Comparison of ENCODE assay signal across 26 mouse cellular contexts in genomic region chr1:71407711-71408110, GRCm38 (mm10). TPM values are rescaled to one million over a fixed set of nuclear protein-coding genes. Genes with fewer than 3 reads are reported as not detected.
DNase-seq lines count a peak whose midpoint lies in the region; ATAC-seq lines count a peak whose summit lies in the region.
"Had no signal": no experiment of that assay in that cellular context is flagged by ENCODE, and none has a peak within 500 bp of the region (broad histone marks: within the 10 kb centered on the region; RNA-seq: fewer than 3 reads in every experiment).

No protein-coding gene starts in this region.

- no peak overlapping the region for H3K4me2 ChIP-seq in forebrain, embryonic 11.5 days (ENCODE audit: low read depth, low read length, severe bottlenecking)
- H3K4me2 ChIP-seq in forebrain, embryonic 12.5 days, result no peak overlapping the region
- no peak overlapping the region for H3K4me2 ChIP-seq in kidney, embryonic 15.5 days
- H3K4me2 ChIP-seq: forebrain, embryonic 15.5 days; heart, embryonic 13.5 days; hindbrain, embryonic 12.5 days; hindbrain, embryonic 15.5 days had no signal

- no peak overlapping the region for H3K9ac ChIP-seq in forebrain, embryonic 11.5 days (ENCODE audit: low read length)
- H3K9ac ChIP-seq in forebrain, embryonic 12.5 days, result no peak overlapping the region
- H3K9ac ChIP-seq in kidney, embryonic 15.5 days, result no peak overlapping the region
- H3K9ac ChIP-seq: forebrain, embryonic 15.5 days; heart, embryonic 13.5 days; hindbrain, embryonic 12.5 days; hindbrain, embryonic 15.5 days had no signal

- no peaks in the 10 kb centered on the region for H3K36me3 ChIP-seq in forebrain, embryonic 11.5 days (ENCODE audit: control insufficient read depth, insufficient read depth, low read length)
- no peaks in the 10 kb centered on the region for H3K36me3 ChIP-seq in forebrain, embryonic 12.5 days (replicated peaks)
- H3K36me3 ChIP-seq in kidney, embryonic 15.5 days, result no peaks in the 10 kb centered on the region
- no peaks in the 10 kb centered on the region for H3K36me3 ChIP-seq in embryonic facial prominence, embryonic 10.5 days (replicated peaks)
- H3K36me3 ChIP-seq: forebrain, embryonic 10.5 days; forebrain, embryonic 15.5 days; heart, embryonic 10.5 days; heart, embryonic 13.5 days; hindbrain, embryonic 12.5 days; hindbrain, embryonic 15.5 days had no signal

- no peaks in the 10 kb centered on the region for H3K27me3 ChIP-seq in forebrain, embryonic 11.5 days (ENCODE audit: control insufficient read depth, insufficient read depth, low read length)
- no peaks in the 10 kb centered on the region for H3K27me3 ChIP-seq in forebrain, embryonic 12.5 days
- no peaks in the 10 kb centered on the region for H3K27me3 ChIP-seq in kidney, embryonic 15.5 days
- no peaks in the 10 kb centered on the region for H3K27me3 ChIP-seq in embryonic facial prominence, embryonic 10.5 days (replicated peaks; ENCODE audit: low read depth, poor library complexity, severe bottlenecking)
- H3K27me3 ChIP-seq: forebrain, embryonic 15.5 days; heart, embryonic 13.5 days; hindbrain, embryonic 12.5 days; hindbrain, embryonic 15.5 days had no signal

- 78% methylated on average over 7 of the region's 7 CpGs for WGBS in forebrain, embryonic 11.5 days
- WGBS in forebrain, embryonic 12.5 days, result 76% methylated on average over 7 of the region's 7 CpGs
- WGBS in kidney, embryonic 15.5 days, result 39% methylated on average over 7 of the region's 7 CpGs
- 77% methylated on average over 7 of the region's 7 CpGs for WGBS in embryonic facial prominence, embryonic 10.5 days

- no peaks in the 10 kb centered on the region for H3K9me3 ChIP-seq in forebrain, embryonic 11.5 days (ENCODE audit: control insufficient read depth, low read length)
- H3K9me3 ChIP-seq in forebrain, embryonic 12.5 days, result no peaks in the 10 kb centered on the region
- H3K9me3 ChIP-seq in kidney, embryonic 15.5 days (replicated peaks), result no peaks in the 10 kb centered on the region
- no peaks in the 10 kb centered on the region for H3K9me3 ChIP-seq in embryonic facial prominence, embryonic 10.5 days
- H3K9me3 ChIP-seq: forebrain, embryonic 10.5 days; forebrain, embryonic 15.5 days; heart, embryonic 10.5 days; heart, embryonic 13.5 days; hindbrain, embryonic 12.5 days; hindbrain, embryonic 15.5 days had no signal

- 0 out of 2 replicates have a peak, but pooled peaks have one; percentile 27 for ATAC-seq in forebrain, embryonic 11.5 days (replicated peaks; ENCODE audit: low FRiP score)
- no peak for ATAC-seq in forebrain, embryonic 12.5 days (ENCODE audit: low FRiP score)
- peak; percentile 84; the same call in 1 of the 2 replicates for ATAC-seq in kidney, embryonic 15.5 days (replicated peaks; ENCODE audit: low FRiP score)
- ATAC-seq: CD4-positive, CD25-positive, alpha-beta regulatory T cell, adult 4 months; forebrain, embryonic 15.5 days had no signal

- H3K4me1 ChIP-seq in forebrain, embryonic 11.5 days (replicated peaks; ENCODE audit: control insufficient read depth, insufficient read depth, low read length), result no peaks in the 10 kb centered on the region
- H3K4me1 ChIP-seq in forebrain, embryonic 12.5 days, result no peaks in the 10 kb centered on the region; the same call in 1 of the 2 replicates
- no peaks in the 10 kb centered on the region for H3K4me1 ChIP-seq in kidney, embryonic 15.5 days
- 0 out of 2 replicates have a peak, but pooled peaks cover 3% of the 10 kb centered on the region for H3K4me1 ChIP-seq in embryonic facial prominence, embryonic 10.5 days
- H3K4me1 ChIP-seq: forebrain, embryonic 10.5 days; forebrain, embryonic 15.5 days; heart, embryonic 10.5 days; heart, embryonic 13.5 days; hindbrain, embryonic 12.5 days; hindbrain, embryonic 15.5 days had no signal

- DNase-seq in forebrain, embryonic 11.5 days (ENCODE audit: low spot score), result no peak
- DNase-seq in kidney, postnatal 4 days, result no peak
- DNase-seq in embryonic facial prominence, embryonic 10.5 days (ENCODE audit: low spot score), result peak; percentile 12
- peak; percentile 57 for DNase-seq in retina, embryonic 14.5 days (ENCODE audit: low spot score)
- no peak for DNase-seq in ovary, postnatal 14 days (ENCODE audit: low spot score)
- DNase-seq: adrenal gland, adult 2 months; adrenal gland, postnatal 14 days; cerebellum, adult 11 months; cerebellum, adult 2 months; cerebellum, adult 9-11 months; cerebellum, postnatal 25 days; gastrocnemius, postnatal 25 days; heart, adult 2 months; heart, postnatal 14 days had no signal

- no peak overlapping the region for H3K4me3 ChIP-seq in forebrain, embryonic 11.5 days (ENCODE audit: low read depth, low read length)
- no peak overlapping the region for H3K4me3 ChIP-seq in forebrain, embryonic 12.5 days (replicated peaks)
- H3K4me3 ChIP-seq in kidney, embryonic 15.5 days (replicated peaks), result no peak overlapping the region
- no peak overlapping the region for H3K4me3 ChIP-seq in embryonic facial prominence, embryonic 10.5 days
- H3K4me3 ChIP-seq: forebrain, embryonic 10.5 days; forebrain, embryonic 15.5 days; heart, adult 2 months; heart, embryonic 10.5 days; heart, embryonic 13.5 days; hindbrain, embryonic 12.5 days; hindbrain, embryonic 15.5 days had no signal

- H3K27ac ChIP-seq in forebrain, embryonic 11.5 days (ENCODE audit: low read depth, low read length), result no peak overlapping the region
- H3K27ac ChIP-seq in forebrain, embryonic 12.5 days, result no peak overlapping the region
- no peak overlapping the region for H3K27ac ChIP-seq in kidney, embryonic 15.5 days
- no peak overlapping the region for H3K27ac ChIP-seq in embryonic facial prominence, embryonic 10.5 days (replicated peaks)
- H3K27ac ChIP-seq: forebrain, embryonic 10.5 days; forebrain, embryonic 15.5 days; heart, adult 2 months; heart, embryonic 10.5 days; heart, embryonic 13.5 days; hindbrain, embryonic 12.5 days; hindbrain, embryonic 15.5 days had no signal

RNA-seq across cellular contexts. Expression of gene Abca12, which starts 7.0 kb away (rescaled TPM):
- not detected in 2 replicates for polyA plus RNA-seq in forebrain, embryonic 11.5 days (2014; fragmentation: Nextera tagmentation; extraction: Ambion mirVana)
- polyA plus RNA-seq in forebrain, embryonic 12.5 days (2016; fragmentation: Nextera tagmentation; extraction: Ambion mirVana), result not detected in 2 replicates
- polyA plus RNA-seq in kidney, embryonic 15.5 days (2015; fragmentation: Nextera tagmentation; extraction: Ambion mirVana), result 0.01 and 0.08 TPM in 2 replicates
- polyA plus RNA-seq in embryonic facial prominence, embryonic 10.5 days (2016; fragmentation: Nextera tagmentation; extraction: Ambion mirVana), result 0.03 TPM in 1 of 2 replicates, not detected in the other
- polyA plus RNA-seq: adrenal gland, adult 2 months; C2C12; CD4-positive, CD25-positive, alpha-beta regulatory T cell, adult 4 months; embryonic facial prominence, embryonic 11.5 days; forebrain, embryonic 10.5 days; gonadal fat pad, adult 2 months had no signal

Comparison
In these comparisons a context has a peak if more than half of its experiments do, and no peak if none do; other contexts are left out.
1. DNase-seq: peak in embryonic facial prominence, embryonic 10.5 days (single experiment) and retina, embryonic 14.5 days (single experiment); none in forebrain, embryonic 11.5 days (single experiment), kidney, postnatal 4 days (0 of 2) and ovary, postnatal 14 days (single experiment).